Mouse (Mus musculus) 416B (cell line): ENCODE measurements at regions not wholly inside any gene's neighbourhood (a gene's known extent, or its start where the extent isn't known, plus 50 kb on each side); places are given as distances from the start of the nearest gene placed in this dataset.

Experiments
- DNase-seq: peaks from one replicate; pipeline ENCODE4 v3.0.0; 2011; ENCODE audit warnings: low read depth

GRCm38 (mm10) chrX:165767672-165768265 lies 402.5 kb upstream of the Gemin8 start:
- peak; percentile 5 for DNase-seq
